Mouse (Mus musculus): ENCODE data around the gene Ftcd. TPM values are rescaled to one million over a fixed set of nuclear protein-coding genes. Genes with fewer than 3 reads are reported as not detected.

Ftcd gene
- polyA plus RNA-seq, 1 experiment = not detected

DNA sequence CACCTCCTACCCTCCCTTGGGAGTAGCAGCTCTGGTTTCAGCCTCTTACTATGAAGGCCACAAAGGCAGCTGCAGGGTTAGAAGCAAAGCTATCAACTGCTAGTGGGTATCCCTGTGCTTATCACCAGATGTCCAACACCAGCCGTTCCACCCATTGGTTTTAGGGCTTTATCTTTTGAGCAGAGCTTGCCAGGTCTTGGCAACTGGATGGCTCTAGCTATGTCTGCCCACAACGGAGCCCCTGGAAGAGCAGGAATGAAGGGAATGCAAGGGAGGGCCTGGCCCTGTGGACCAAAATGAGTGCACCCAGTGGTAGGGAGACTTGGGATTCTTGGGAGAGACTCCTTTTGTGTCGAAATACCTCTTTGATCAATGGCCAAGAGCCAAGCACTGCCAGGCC is 27.2 kb downstream of the Ftcd start:
- H3K27me3 ChIP-seq (ENCODE audit: control insufficient read depth, insufficient read depth, insufficient read length) = peaks cover 25% of the 10 kb centered on the region
- H3K4me3 ChIP-seq (ENCODE audit: insufficient read depth, poor library complexity, severe bottlenecking) = no peak overlapping the region
- no peaks in the 10 kb centered on the region for H3K79me2 ChIP-seq (ENCODE audit: control insufficient read depth, insufficient read depth)
- H3ac ChIP-seq (ENCODE audit: control insufficient read depth, insufficient read length, low read depth) = no peak overlapping the region
- TF ChIP-seq FOSL1 (IDR thresholded peaks at IDR 0.05; ENCODE audit: insufficient read depth, low read length, poor library complexity, severe bottlenecking) = no peak
- no peak for TF ChIP-seq CEBPB (IDR thresholded peaks at IDR 0.05; ENCODE audit: low read depth)
- no peak for TF ChIP-seq MYOG (IDR thresholded peaks at IDR 0.05; ENCODE audit: control insufficient read depth, extremely low read depth, insufficient read length)
- TF ChIP-seq MYOD1 (IDR thresholded peaks at IDR 0.05; ENCODE audit: control insufficient read depth, insufficient read length, low read depth) = no peak
- TF ChIP-seq MAX (IDR thresholded peaks at IDR 0.05) = no peak
- no peak for TF ChIP-seq CTCF (IDR thresholded peaks at IDR 0.05; ENCODE audit: control insufficient read depth, insufficient read depth, insufficient read length)
- TF ChIP-seq USF1 (IDR thresholded peaks at IDR 0.05; ENCODE audit: low read depth) = no peak
- no peaks in the 10 kb centered on the region for H3K36me3 ChIP-seq (ENCODE audit: control insufficient read depth, insufficient read depth)
- H3K79me3 ChIP-seq (ENCODE audit: low read depth) = no peaks in the 10 kb centered on the region

DNA sequence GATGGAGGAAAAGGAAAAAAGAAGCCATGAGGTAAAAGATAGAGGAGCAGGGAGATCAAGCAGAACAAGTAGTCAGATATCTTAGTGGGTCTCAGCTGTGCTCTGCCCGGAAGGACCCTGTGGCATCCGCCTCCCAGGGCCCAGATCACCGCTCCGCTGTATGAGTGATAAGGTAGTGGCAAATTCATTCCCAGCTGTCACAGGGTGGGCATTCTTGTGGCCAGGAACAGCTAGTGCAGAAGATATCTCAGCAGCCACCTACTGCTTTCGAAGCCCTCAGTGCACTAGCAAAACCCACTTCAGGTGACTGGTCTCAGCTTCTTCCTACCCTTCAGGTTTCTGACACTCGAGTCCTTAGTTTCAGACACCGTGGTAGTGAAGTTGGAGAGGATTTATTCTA is 37.0 kb downstream of the Ftcd start:
- Histone ChIP-seq H3ac (ENCODE audit: control insufficient read depth, insufficient read length, low read depth) (no peak overlapping the region), H3K36me3 (ENCODE audit: control insufficient read depth, insufficient read depth) (no peaks in the 10 kb centered on the region), H3K79me3 (ENCODE audit: low read depth) (no peaks in the 10 kb centered on the region), H3K79me2 (ENCODE audit: control insufficient read depth, insufficient read depth) (no peaks in the 10 kb centered on the region), H3K27me3 (ENCODE audit: control insufficient read depth, insufficient read depth, insufficient read length) (peaks cover 26% of the 10 kb centered on the region), H3K4me3 (ENCODE audit: insufficient read depth, poor library complexity, severe bottlenecking) (no peak overlapping the region)
- no peak for TF ChIP-seq CEBPB (IDR thresholded peaks at IDR 0.05; ENCODE audit: low read depth)
- TF ChIP-seq MAX (IDR thresholded peaks at IDR 0.05) = no peak
- no peak for TF ChIP-seq MYOG (IDR thresholded peaks at IDR 0.05; ENCODE audit: control insufficient read depth, extremely low read depth, insufficient read length)
- TF ChIP-seq FOSL1 (IDR thresholded peaks at IDR 0.05; ENCODE audit: insufficient read depth, low read length, poor library complexity, severe bottlenecking) = no peak
- TF ChIP-seq CTCF (IDR thresholded peaks at IDR 0.05; ENCODE audit: control insufficient read depth, insufficient read depth, insufficient read length) = no peak
- no peak for TF ChIP-seq USF1 (IDR thresholded peaks at IDR 0.05; ENCODE audit: low read depth)

DNA sequence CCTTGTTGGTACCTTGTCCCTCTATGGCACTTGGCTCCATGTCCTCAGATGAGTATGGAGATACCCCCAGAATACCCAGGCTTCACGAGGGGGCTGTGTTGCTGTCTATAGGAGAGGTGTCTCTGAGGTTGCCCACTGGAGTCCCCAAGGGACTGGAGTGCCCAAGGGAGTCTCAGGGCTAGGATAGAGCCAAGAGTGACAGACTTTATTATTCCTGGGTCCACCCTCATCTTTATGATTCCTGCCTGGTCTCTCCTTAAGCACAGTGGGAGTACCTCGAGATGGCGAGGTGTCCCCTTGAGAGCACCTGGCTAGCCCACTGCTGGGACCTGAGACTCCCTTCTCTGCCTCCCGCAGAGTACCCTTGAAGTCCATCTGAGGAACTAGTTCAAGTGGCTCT is 47.0 kb downstream of the Ftcd start:
- Histone ChIP-seq H3K4me3 (ENCODE audit: insufficient read depth, poor library complexity, severe bottlenecking) (no peak overlapping the region), H3K79me2 (ENCODE audit: control insufficient read depth, insufficient read depth) (no peaks in the 10 kb centered on the region), H3ac (ENCODE audit: control insufficient read depth, insufficient read length, low read depth) (no peak overlapping the region), H3K36me3 (ENCODE audit: control insufficient read depth, insufficient read depth) (no peaks in the 10 kb centered on the region), H3K79me3 (ENCODE audit: low read depth) (no peaks in the 10 kb centered on the region), H3K27me3 (ENCODE audit: control insufficient read depth, insufficient read depth, insufficient read length) (peaks cover 6% of the 10 kb centered on the region)
- no peak for TF ChIP-seq FOSL1 (IDR thresholded peaks at IDR 0.05; ENCODE audit: insufficient read depth, low read length, poor library complexity, severe bottlenecking)
- TF ChIP-seq MYOG (IDR thresholded peaks at IDR 0.05; ENCODE audit: control insufficient read depth, extremely low read depth, insufficient read length) = no peak

DNA sequence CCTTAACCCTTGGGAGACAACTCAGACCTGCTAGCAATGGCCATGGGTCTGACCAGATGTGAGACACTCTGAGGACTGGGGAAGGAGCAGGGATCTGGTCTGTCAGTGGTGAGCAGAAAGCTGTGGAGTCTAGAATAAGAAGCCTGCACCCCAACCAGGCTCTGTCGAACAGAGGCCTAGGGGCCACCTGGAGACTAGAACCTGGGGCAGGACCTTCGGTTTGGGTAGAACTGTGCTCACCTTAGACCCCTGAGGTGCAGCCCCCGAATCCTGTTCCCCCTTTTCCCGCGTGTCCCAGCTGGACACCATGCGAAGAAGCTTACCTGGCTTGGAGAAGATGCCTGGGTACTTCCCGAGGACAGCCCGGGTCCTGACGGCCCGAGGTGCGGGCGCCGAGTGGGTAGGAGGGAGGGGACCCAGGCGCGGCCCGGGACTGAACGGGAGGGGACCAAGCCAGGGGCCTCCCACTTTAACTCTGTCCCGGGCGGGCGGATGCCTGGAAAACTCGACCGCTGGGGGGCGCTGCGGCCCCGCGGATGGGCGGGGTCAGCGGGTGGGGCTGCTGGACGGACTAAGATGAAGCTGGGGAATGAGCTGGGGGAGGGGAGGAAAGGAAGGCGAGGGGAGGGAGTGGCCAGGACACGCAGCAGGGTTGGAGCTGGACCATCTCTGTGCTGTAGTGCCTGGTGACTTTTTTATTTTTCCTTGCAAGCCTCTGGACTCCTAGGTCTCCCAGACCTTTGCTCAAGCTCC is 47.7 kb downstream of the Ftcd start, which contains the start of gene Col6a2:
TSS of gene Col6a2 (minus strand) at position 703 of the 753 bp plus-strand sequence.
- Histone ChIP-seq H3ac (ENCODE audit: control insufficient read depth, insufficient read length, low read depth) (no peak within 1 kb of the TSS), H3K36me3 (ENCODE audit: control insufficient read depth, insufficient read depth) (no peaks in the 10 kb centered on the region)
- no peak for TF ChIP-seq MYOD1 (IDR thresholded peaks at IDR 0.05; ENCODE audit: control insufficient read depth, insufficient read length, low read depth)
- TF ChIP-seq CTCF (IDR thresholded peaks at IDR 0.05; ENCODE audit: control insufficient read depth, insufficient read depth, insufficient read length) = peak; percentile 75

DNA sequence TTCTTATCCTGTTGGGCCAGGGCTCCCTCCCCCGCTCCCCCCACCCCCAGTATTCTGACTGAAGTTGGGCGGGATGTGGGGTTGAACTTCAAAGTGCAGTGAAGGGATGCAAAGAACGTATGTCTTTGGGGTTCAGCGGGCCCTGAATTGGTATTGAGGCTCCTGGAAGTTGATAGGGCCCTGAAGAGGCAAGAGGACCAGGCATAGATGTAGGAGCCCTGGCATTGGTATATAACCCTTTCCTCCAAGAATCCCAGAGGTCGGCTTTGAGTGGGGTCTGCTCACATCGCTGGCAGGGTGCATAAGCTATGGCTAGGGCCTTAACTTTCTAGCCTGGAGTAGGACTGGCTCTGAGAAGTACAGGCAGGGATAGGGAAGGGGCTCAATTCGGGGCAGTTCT is 48.3 kb downstream of the Ftcd start:
- no peak overlapping the region for H3ac ChIP-seq (ENCODE audit: control insufficient read depth, insufficient read length, low read depth)
- TF ChIP-seq CEBPB (IDR thresholded peaks at IDR 0.05; ENCODE audit: low read depth) (no peak), FOSL1 (IDR thresholded peaks at IDR 0.05; ENCODE audit: insufficient read depth, low read length, poor library complexity, severe bottlenecking) (no peak), CTCF (IDR thresholded peaks at IDR 0.05; ENCODE audit: control insufficient read depth, insufficient read depth, insufficient read length) (no peak), USF1 (IDR thresholded peaks at IDR 0.05; ENCODE audit: low read depth) (no peak), MYOD1 (IDR thresholded peaks at IDR 0.05; ENCODE audit: control insufficient read depth, insufficient read length, low read depth) (no peak), MYOG (IDR thresholded peaks at IDR 0.05; ENCODE audit: control insufficient read depth, extremely low read depth, insufficient read length) (no peak), MAX (IDR thresholded peaks at IDR 0.05) (no peak)
- H3K4me3 ChIP-seq (ENCODE audit: insufficient read depth, poor library complexity, severe bottlenecking) = no peak overlapping the region

More for the DNA sequence above, 47.7 kb downstream of the Ftcd start, which contains the start of gene Col6a2:
- no peaks in the 10 kb centered on the region for H3K79me3 ChIP-seq (ENCODE audit: low read depth)
- H3K4me3 ChIP-seq (ENCODE audit: insufficient read depth, poor library complexity, severe bottlenecking) = no peak within 1 kb of the TSS
- H3K79me2 ChIP-seq (ENCODE audit: control insufficient read depth, insufficient read depth) = no peaks in the 10 kb centered on the region
- peaks cover 5% of the 10 kb centered on the region for H3K27me3 ChIP-seq (ENCODE audit: control insufficient read depth, insufficient read depth, insufficient read length)

DNA sequence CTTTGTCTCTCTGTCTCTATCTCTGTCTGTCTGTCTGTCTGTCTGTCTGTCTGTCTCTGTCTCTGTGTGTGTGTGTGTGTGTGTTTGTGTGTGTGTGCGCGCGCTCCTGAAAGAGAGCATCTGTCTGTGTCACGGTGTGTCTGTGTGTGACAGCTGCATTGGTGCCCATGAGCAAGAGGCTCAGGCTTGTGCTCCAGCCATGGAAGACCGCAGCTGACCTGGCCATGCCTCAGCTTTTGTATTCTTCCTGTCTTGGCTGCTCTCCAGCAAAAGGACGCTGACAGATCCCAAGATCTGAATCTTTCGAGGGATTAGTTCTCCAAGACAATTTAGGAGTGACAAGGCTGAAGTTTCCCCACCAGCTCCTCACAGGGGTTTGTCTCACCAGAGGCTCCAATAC is 49.5 kb downstream of the Ftcd start:
- H3ac ChIP-seq (ENCODE audit: control insufficient read depth, insufficient read length, low read depth) = no peak overlapping the region

More for the DNA sequence above, 48.3 kb downstream of the Ftcd start:
- H3K36me3 ChIP-seq (ENCODE audit: control insufficient read depth, insufficient read depth) = no peaks in the 10 kb centered on the region
- H3K27me3 ChIP-seq (ENCODE audit: control insufficient read depth, insufficient read depth, insufficient read length) = peaks cover 5% of the 10 kb centered on the region
- no peaks in the 10 kb centered on the region for H3K79me2 ChIP-seq (ENCODE audit: control insufficient read depth, insufficient read depth)
- no peaks in the 10 kb centered on the region for H3K79me3 ChIP-seq (ENCODE audit: low read depth)

More for the DNA sequence above, 49.5 kb downstream of the Ftcd start:
- Histone ChIP-seq H3K4me3 (ENCODE audit: insufficient read depth, poor library complexity, severe bottlenecking) (no peak overlapping the region), H3K36me3 (ENCODE audit: control insufficient read depth, insufficient read depth) (no peaks in the 10 kb centered on the region), H3K27me3 (ENCODE audit: control insufficient read depth, insufficient read depth, insufficient read length) (peaks cover 5% of the 10 kb centered on the region), H3K79me2 (ENCODE audit: control insufficient read depth, insufficient read depth) (no peaks in the 10 kb centered on the region), H3K79me3 (ENCODE audit: low read depth) (no peaks in the 10 kb centered on the region)
- TF ChIP-seq MAX (IDR thresholded peaks at IDR 0.05) (no peak), MYOD1 (IDR thresholded peaks at IDR 0.05; ENCODE audit: control insufficient read depth, insufficient read length, low read depth) (peak; percentile 27), MYOG (IDR thresholded peaks at IDR 0.05; ENCODE audit: control insufficient read depth, extremely low read depth, insufficient read length) (no peak), FOSL1 (IDR thresholded peaks at IDR 0.05; ENCODE audit: insufficient read depth, low read length, poor library complexity, severe bottlenecking) (no peak), CEBPB (IDR thresholded peaks at IDR 0.05; ENCODE audit: low read depth) (no peak), USF1 (IDR thresholded peaks at IDR 0.05; ENCODE audit: low read depth) (no peak)
